ENCODE assay signal across 8 mouse cellular contexts in the genomic region with DNA sequence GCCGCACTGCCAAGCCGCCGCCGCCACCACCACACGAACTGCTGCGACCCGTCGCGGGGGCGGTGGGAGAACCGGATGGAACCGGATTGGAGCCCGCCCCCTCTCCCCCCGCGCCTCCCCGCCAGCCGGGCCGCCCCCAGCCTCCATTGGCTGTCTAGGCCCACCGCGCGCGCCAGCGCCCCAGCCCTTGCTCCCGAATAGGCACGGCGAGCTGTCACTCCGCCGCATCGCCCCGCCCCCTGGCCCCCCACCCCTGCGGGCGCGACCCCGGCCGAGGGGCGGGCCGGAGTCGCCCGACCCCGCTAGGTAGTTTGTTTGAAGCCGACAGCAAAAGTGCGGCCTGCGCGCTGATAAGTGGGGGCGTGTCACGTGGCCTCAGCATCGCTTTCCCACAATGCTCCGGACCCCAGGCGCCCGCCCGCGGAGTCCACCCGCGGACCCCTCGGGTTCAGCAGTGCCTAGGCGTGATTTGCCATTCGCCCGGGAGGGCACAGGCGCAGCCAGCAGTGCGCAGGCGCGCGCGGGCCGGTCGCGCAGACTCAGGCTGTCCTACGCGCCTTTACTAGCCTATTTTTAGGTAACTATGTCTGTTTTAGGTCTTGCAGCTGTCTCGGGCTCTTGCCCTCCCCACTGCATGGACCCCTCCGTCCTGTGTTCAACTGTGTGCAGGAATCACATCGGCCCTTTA. TPM values are rescaled to one million over a fixed set of nuclear protein-coding genes. Genes with fewer than 3 reads are reported as not detected.
A peak's percentile ranks its signal among the peaks of the same experiment; 100 is the strongest.
DNase-seq lines count a peak whose midpoint lies in the region; ATAC-seq lines count a peak whose summit lies in the region.

A gene (minus strand): TSS at position 73 of the 688 bp plus-strand sequence.

- H3K27me3 ChIP-seq in heart, embryonic 14.5 days (ENCODE audit: control insufficient read depth, insufficient read depth, low read length) = no peaks in the 10 kb centered on the region
- H3K27me3 ChIP-seq in liver, embryonic 13.5 days = peaks cover 13% of the 10 kb centered on the region
- no peaks in the 10 kb centered on the region for H3K27me3 ChIP-seq in stomach, embryonic 16.5 days (ENCODE audit: control insufficient read depth, insufficient read depth, low read length)

- H3K27ac ChIP-seq in brown adipose tissue, adult 24 weeks (replicated peaks; ENCODE audit: low read depth, low read length) = peak within 1 kb of the TSS; percentile 71
- peak within 1 kb of the TSS; percentile 97 to 99 for H3K27ac ChIP-seq in heart, embryonic 14.5 days (replicated peaks in 1 of 2; ENCODE audit: control insufficient read depth in 1 of 2, insufficient read depth in 1 of 2, low read depth in 2 of 2, low read length in 2 of 2)
- H3K27ac ChIP-seq in liver, embryonic 13.5 days = peak within 1 kb of the TSS; percentile 73
- H3K27ac ChIP-seq in stomach, embryonic 16.5 days (ENCODE audit: low read length) = peak within 1 kb of the TSS; percentile 97

- peak within 1 kb of the TSS; percentile 94 for H3K4me3 ChIP-seq in brown adipose tissue, adult 24 weeks (ENCODE audit: insufficient read depth, low read depth, low read length)
- H3K4me3 ChIP-seq in heart, embryonic 14.5 days (ENCODE audit: control insufficient read depth in 1 of 2, insufficient read depth in 1 of 2, low read depth in 1 of 2, low read length in 2 of 2) = peak within 1 kb of the TSS; percentile 90 to 96
- H3K4me3 ChIP-seq in liver, embryonic 13.5 days (replicated peaks) = peak within 1 kb of the TSS; percentile 79
- H3K4me3 ChIP-seq in stomach, embryonic 16.5 days (replicated peaks; ENCODE audit: low read length) = peak within 1 kb of the TSS; percentile 77

- peak within 1 kb of the TSS; percentile 99 for H3K9ac ChIP-seq in heart, embryonic 14.5 days (ENCODE audit: low read length)
- H3K9ac ChIP-seq in liver, embryonic 13.5 days = peak within 1 kb of the TSS; percentile 84
- H3K9ac ChIP-seq in stomach, embryonic 16.5 days (ENCODE audit: low read length) = peak within 1 kb of the TSS; percentile 92

- ATAC-seq in heart, embryonic 14.5 days (ENCODE audit: insufficient number of reproducible peaks, insufficient read depth, low FRiP score, low read depth) = peak; percentile 98
- ATAC-seq in liver, embryonic 13.5 days (ENCODE audit: low read depth) = peak; percentile 90
- peak; percentile 98 for ATAC-seq in stomach, embryonic 16.5 days (ENCODE audit: insufficient read depth, low FRiP score)

- H3K9me3 ChIP-seq in heart, embryonic 14.5 days (ENCODE audit: control insufficient read depth, low read length) = no peaks in the 10 kb centered on the region
- no peaks in the 10 kb centered on the region for H3K9me3 ChIP-seq in liver, embryonic 13.5 days (replicated peaks)
- H3K9me3 ChIP-seq in stomach, embryonic 16.5 days (replicated peaks; ENCODE audit: control insufficient read depth, low read length) = no peaks in the 10 kb centered on the region

- DNase-seq in CD4-positive, CD25-positive, alpha-beta regulatory T cell, adult 2 months (ENCODE audit: low read depth, low spot score) = peak; percentile 93
- peak; percentile 87 for DNase-seq in fibroblast of lung, adult 2 months (ENCODE audit: low read depth)
- DNase-seq in kidney, postnatal 14 days = peak; percentile 99
- peak; percentile 84 for DNase-seq in liver, embryonic 13.5 days
- DNase-seq in neural tube, embryonic 10.5 days (ENCODE audit: extremely low spot score, low spot score) = peak; percentile 99

- H3K36me3 ChIP-seq in heart, embryonic 14.5 days (ENCODE audit: control insufficient read depth, insufficient read depth, low read length) = peaks cover 38% of the 10 kb centered on the region
- peaks cover 29% of the 10 kb centered on the region for H3K36me3 ChIP-seq in liver, embryonic 13.5 days
- peaks cover 19% of the 10 kb centered on the region for H3K36me3 ChIP-seq in stomach, embryonic 16.5 days (ENCODE audit: control insufficient read depth, insufficient read depth, low read length)

- WGBS in heart, embryonic 14.5 days = under 1% methylated on average over 57 of the region's 72 CpGs
- under 1% methylated on average over 69 of the region's 72 CpGs for WGBS in liver, embryonic 13.5 days (ENCODE audit: insufficient replicate concordance)
- under 1% methylated on average over 69 of the region's 72 CpGs for WGBS in stomach, embryonic 16.5 days

- H3K4me1 ChIP-seq in brown adipose tissue, adult 24 weeks (ENCODE audit: control insufficient read depth, insufficient read depth, insufficient read length, low read length) = peaks cover 2% of the 10 kb centered on the region; the same call in 1 of the 2 replicates
- peaks cover 2 to 20% of the 10 kb centered on the region in 2 experiments; a peak in 3 of 4 replicates for H3K4me1 ChIP-seq in heart, embryonic 14.5 days (ENCODE audit: control insufficient read depth in 2 of 2, insufficient read depth in 2 of 2, low read length in 2 of 2)
- H3K4me1 ChIP-seq in liver, embryonic 13.5 days (replicated peaks) = peaks cover 40% of the 10 kb centered on the region
- H3K4me1 ChIP-seq in stomach, embryonic 16.5 days (ENCODE audit: control insufficient read depth, insufficient read depth, low read length) = peaks cover 14% of the 10 kb centered on the region

- H3K4me2 ChIP-seq in heart, embryonic 14.5 days (ENCODE audit: low read length) = peak within 1 kb of the TSS; percentile 91
- H3K4me2 ChIP-seq in liver, embryonic 13.5 days = peak within 1 kb of the TSS; percentile 91
- peak within 1 kb of the TSS; percentile 88 for H3K4me2 ChIP-seq in stomach, embryonic 16.5 days (ENCODE audit: low read depth, low read length)

RNA-seq across cellular contexts. Expression of the gene that starts here (rescaled TPM):
- polyA plus RNA-seq in brown adipose tissue, adult 24 weeks (2012; ENCODE audit: insufficient read depth, insufficient read length, missing spikeins) = 52.4 and 61.2 TPM in 2 replicates
- 277 and 306 TPM in 2 replicates for polyA plus RNA-seq in heart, embryonic 14.5 days (2014; fragmentation: Nextera tagmentation; extraction: Ambion mirVana)
- polyA plus RNA-seq in liver, embryonic 13.5 days (2015; fragmentation: Nextera tagmentation; extraction: Ambion mirVana) = 173 and 234 TPM in 2 replicates
- 480 and 562 TPM in 2 replicates for polyA plus RNA-seq in stomach, embryonic 16.5 days (2015; fragmentation: Nextera tagmentation; extraction: Ambion mirVana)

Comparison
In these comparisons a context has a peak if more than half of its experiments do, and no peak if none do; other contexts are left out.
1. Peak in every context shown above with its lines: DNase-seq, ATAC-seq, H3K4me3 ChIP-seq and H3K27ac ChIP-seq.